Mouse (Mus musculus) neural tube, embryonic 13.5 days (tissue): ENCODE results near the gene Gtf2f2. TPM values are rescaled to one million over a fixed set of nuclear protein-coding genes. Genes with fewer than 3 reads are reported as not detected.

Source experiments
- ATAC-seq: fragments of 200-750 bp; cut with Nextera tagmentation; 2 replicates; pipeline ENCODE4 v1.8.0; 2017; ENCODE audit warnings: low read depth, mild to moderate bottlenecking, moderate TSS enrichment, moderate library complexity
- H3K27ac ChIP-seq: fragments of 300-500 bp; sonication (generic); replicated peaks from 2 replicates; pipeline ENCODE4 v1.5.1; 2015; ENCODE audit warnings: moderate library complexity, mild to moderate bottlenecking, inconsistent platforms
- H3K27me3 ChIP-seq: fragments of 300-500 bp; sonication (generic); 2 replicates; pipeline ENCODE4 v1.6.1; 2015; ENCODE audit warnings: mild to moderate bottlenecking, inconsistent platforms
- H3K36me3 ChIP-seq: fragments of 300-500 bp; sonication (generic); 2 replicates; pipeline ENCODE4 v1.6.1; 2015; ENCODE audit warnings: mild to moderate bottlenecking, inconsistent platforms
- H3K4me1 ChIP-seq: fragments of 300-500 bp; sonication (generic); replicated peaks from 2 replicates; pipeline ENCODE4 v1.6.1; 2015; ENCODE audit warnings: inconsistent platforms
- H3K4me2 ChIP-seq: fragments of 300-500 bp; sonication (generic); 2 replicates; pipeline ENCODE4 v1.6.1; 2015; ENCODE audit warnings: inconsistent platforms, mild to moderate bottlenecking, moderate library complexity
- H3K4me3 ChIP-seq: fragments of 300-500 bp; sonication (generic); 2 replicates; pipeline ENCODE4 v1.5.1; 2015; ENCODE audit warnings: mild to moderate bottlenecking, inconsistent platforms
- H3K9ac ChIP-seq: fragments of 300-500 bp; sonication (generic); 2 replicates; pipeline ENCODE4 v1.6.1; 2015; ENCODE audit warnings: moderate library complexity, mild to moderate bottlenecking, inconsistent platforms
- H3K9me3 ChIP-seq: fragments of 300-500 bp; sonication (generic); 2 replicates; pipeline ENCODE4 v1.6.1; 2016; ENCODE audit warnings: inconsistent platforms
- WGBS: fragments of 180-500 bp; shearing (Covaris S2); methylation state at CpG from one replicate; pipeline ENCODE4 v1.1.7; 2015; 5-methylcytosine and 5-hydroxymethylcytosine counted together
- polyA plus RNA-seq: library from polyadenylated mRNA; unstranded; fragments of >200 nt; fragmentation: Nextera tagmentation; extraction: Ambion mirVana; gene quantifications from 2 replicates; pipeline ENCODE4 v1.2.1, GENCODE M21; 2015

Gene Gtf2f2
- polyA plus RNA-seq, 1 experiment from 2014 or later, result 40.1 TPM

DNA sequence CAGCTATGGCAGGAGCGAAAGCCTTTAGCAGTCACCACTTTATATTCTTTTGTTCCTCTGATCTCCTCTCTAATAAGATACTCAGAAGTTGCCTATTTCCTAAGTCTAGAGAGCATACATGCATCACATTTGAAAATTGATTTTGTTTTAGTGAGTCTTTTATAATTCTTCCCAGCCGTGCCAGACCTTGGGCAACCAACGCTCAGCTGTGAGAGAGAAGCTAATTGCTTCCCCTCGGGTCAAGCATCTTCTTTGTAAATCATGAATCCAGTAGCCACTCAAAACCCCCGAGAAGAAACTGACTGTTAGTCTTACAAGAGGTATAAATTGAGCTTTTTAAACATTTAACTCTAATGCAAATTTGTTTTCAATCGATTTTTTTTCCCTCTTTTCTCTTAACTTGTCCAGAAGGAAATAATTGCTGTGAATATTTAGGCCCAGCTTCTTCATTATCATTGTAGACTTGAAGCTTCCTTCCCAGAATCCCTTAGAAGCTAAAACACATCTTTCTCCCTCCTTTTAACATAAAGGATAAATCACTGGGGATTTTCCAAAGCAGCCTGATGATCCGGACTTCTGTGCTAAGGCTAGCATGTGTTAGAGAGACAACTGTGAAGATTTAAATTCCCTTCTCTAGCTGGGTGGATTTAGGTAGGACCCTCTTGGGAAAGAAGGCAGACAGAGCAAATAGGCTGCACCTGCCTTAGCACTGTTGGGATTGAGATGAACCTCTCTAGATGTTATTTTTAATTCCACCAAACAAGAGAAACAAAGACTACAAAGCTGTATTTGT is 10.5 kb upstream of the Gtf2f2 start:
- 34% methylated on average over 7 of the region's 7 CpGs for WGBS
- Histone ChIP-seq H3K27me3 (no peaks in the 10 kb centered on the region), H3K9me3 (no peaks in the 10 kb centered on the region), H3K4me2 (no peak overlapping the region), H3K4me3 (no peak overlapping the region), H3K9ac (no peak overlapping the region), H3K36me3 (no peaks in the 10 kb centered on the region), H3K4me1 (peaks cover 32% of the 10 kb centered on the region), H3K27ac (peak overlapping the region; percentile 73)
- no peak for ATAC-seq

DNA sequence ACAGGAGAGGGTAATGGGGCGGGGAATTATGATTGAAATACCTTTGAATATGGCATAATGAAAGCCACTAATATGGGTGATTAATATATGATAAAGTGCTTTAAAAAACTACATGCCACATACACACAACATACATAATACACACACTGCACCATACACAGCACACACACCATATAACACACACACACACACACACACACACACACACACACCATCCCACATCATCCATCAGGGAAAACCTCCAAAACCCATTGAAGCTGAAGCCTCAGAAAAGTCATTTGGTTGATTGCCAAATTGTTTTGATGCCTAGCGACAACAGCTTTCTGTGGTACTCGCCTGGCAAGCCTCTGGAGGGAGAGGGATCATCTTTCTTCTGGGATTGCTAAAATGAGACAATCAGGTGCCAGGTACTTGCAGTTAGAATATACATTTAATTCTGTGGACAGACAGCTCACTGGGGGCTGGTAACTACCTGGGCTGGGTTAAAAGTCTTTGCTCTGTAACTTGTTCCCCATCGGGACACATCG is 9.7 kb upstream of the Gtf2f2 start:
- Histone ChIP-seq H3K9ac (no peak overlapping the region), H3K36me3 (no peaks in the 10 kb centered on the region), H3K4me1 (peaks cover 32% of the 10 kb centered on the region), H3K27ac (peak overlapping the region; percentile 73), H3K27me3 (no peaks in the 10 kb centered on the region), H3K4me3 (no peak overlapping the region), H3K9me3 (no peaks in the 10 kb centered on the region), H3K4me2 (no peak overlapping the region)
- WGBS, result 52% methylated on average over 5 of the region's 5 CpGs
- peak; percentile 71; the same call in 1 of the 2 replicates for ATAC-seq

DNA sequence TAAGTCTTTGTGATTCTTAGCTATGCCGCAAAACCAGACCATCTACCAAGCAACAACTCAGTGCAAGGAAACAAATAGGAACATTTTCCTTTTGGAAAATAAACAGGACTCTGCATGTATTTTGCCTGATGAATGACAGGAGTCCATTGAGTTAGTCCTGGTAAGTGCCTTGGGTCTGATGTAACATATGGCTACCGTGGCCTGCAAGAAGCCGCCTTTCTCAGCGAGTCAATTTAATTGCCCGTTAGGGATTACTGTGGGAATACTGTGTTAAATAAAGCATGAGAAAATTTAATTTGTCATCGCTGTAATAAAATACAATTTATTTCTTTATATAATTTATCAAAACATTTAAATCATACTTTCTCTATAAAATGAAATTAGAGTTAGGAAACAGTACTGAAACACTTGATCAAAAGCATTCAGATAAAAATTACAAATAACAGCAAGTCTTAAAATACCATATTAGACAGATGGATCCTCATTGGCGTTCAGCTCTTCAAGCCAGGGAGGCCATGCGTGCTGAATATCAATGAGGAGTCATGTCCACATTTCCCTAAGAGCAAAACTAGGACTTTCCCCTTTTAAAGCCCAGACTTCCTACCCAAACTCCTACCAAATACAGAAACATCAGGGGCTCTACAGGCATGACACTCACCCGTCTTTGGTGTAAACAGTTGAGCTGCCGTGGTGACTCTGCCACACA is 7.3 kb upstream of the Gtf2f2 start:
- ATAC-seq, result 0 out of 2 replicates have a peak, but pooled peaks have one; percentile 63
- Histone ChIP-seq H3K4me3 (no peak overlapping the region), H3K27me3 (0 out of 2 replicates have a peak, but pooled peaks cover 1% of the 10 kb centered on the region), H3K4me2 (no peak overlapping the region), H3K27ac (peak overlapping the region; percentile 61), H3K9me3 (no peaks in the 10 kb centered on the region), H3K36me3 (no peaks in the 10 kb centered on the region), H3K4me1 (peaks cover 32% of the 10 kb centered on the region), H3K9ac (no peak overlapping the region)
- 48% methylated on average over 10 of the region's 10 CpGs for whole genome bisulfite sequencing

DNA sequence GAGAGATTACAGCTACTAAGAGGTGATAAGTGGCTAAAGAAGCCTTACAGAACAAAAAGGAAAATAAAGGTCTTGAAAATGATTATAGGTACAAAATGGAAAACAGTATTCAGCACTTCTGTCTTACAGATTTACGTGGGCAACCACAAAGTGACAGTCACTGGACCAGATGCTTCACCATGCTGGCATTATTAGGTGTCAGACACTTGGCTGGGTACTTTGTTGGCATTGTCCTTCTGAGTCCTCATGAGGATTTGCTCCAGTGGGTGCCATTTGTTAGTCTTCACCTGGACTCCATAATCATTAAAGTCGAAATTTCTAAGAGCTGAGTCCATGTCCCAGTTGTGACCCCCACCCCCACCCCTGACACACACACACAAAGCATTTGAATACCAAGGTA is 3.7 kb upstream of the Gtf2f2 start:
- H3K4me3 ChIP-seq, result no peak overlapping the region
- peaks cover 26% of the 10 kb centered on the region for H3K4me1 ChIP-seq
- H3K27me3 ChIP-seq, result 0 out of 2 replicates have a peak, but pooled peaks cover 10% of the 10 kb centered on the region
- H3K36me3 ChIP-seq, result no peaks in the 10 kb centered on the region
- ATAC-seq, result no peak
- no peak overlapping the region for H3K4me2 ChIP-seq
- no peaks in the 10 kb centered on the region for H3K9me3 ChIP-seq
- 38% methylated on average over 2 of the region's 2 CpGs for WGBS
- no peak overlapping the region for H3K27ac ChIP-seq
- H3K9ac ChIP-seq, result no peak overlapping the region

DNA sequence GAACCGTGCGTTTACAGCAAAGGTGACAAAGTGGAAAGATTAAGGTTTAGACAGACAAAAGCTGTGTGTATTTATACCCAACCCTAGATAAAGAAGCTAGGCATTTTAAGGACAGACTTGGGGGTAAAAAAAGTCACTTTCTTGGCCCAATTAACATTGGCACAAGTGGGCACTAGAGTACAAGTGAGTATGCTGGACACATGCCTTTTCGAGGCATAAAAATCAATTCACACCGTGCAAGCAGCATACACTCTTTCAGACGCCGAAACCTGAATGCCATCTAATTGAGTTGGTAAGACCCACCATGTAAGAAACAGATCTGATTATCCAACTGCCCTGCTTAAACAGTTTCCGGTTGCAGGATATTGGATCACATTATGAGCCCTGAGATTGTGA is 395 bp upstream of the Gtf2f2 start:
- Histone ChIP-seq H3K4me1 (peaks cover 17% of the 10 kb centered on the region), H3K9me3 (no peaks in the 10 kb centered on the region), H3K27me3 (0 out of 2 replicates have a peak, but pooled peaks cover 10% of the 10 kb centered on the region), H3K4me3 (peak overlapping the region; percentile 90), H3K27ac (no peak overlapping the region), H3K36me3 (no peaks in the 10 kb centered on the region), H3K9ac (no peak overlapping the region), H3K4me2 (peak overlapping the region; percentile 86)
- WGBS, result 29% methylated on average over 7 of the region's 7 CpGs
- ATAC-seq, result peak; percentile 37

DNA sequence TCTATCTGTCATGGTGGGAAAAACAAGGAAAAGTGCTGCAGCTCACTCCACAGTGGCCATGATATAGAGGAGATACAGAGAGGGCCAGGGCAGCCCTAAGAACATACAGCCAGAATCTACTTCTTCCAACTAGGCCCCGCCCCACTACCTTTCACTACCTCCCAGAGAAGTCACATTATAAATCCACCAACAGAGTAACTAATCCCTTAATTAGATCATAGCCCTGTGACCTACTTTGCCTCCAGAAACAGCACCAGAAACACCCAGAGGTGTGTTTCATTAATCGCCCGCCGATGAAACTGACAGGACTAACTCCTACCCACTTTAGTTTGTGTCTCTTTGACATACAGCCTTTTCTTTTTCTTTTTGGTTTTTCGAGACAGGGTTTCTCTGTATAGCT is 1.5 kb downstream of the Gtf2f2 start:
- peak overlapping the region; percentile 86 for H3K4me2 ChIP-seq
- WGBS, result 85% methylated on average over 5 of the region's 5 CpGs
- no peak overlapping the region for H3K27ac ChIP-seq
- 0 out of 2 replicates have a peak overlapping the region, but pooled peaks have one; percentile 83 for H3K9ac ChIP-seq
- H3K9me3 ChIP-seq, result no peaks in the 10 kb centered on the region
- peaks cover 17% of the 10 kb centered on the region for H3K4me1 ChIP-seq
- no peaks in the 10 kb centered on the region for H3K36me3 ChIP-seq
- H3K27me3 ChIP-seq, result 0 out of 2 replicates have a peak, but pooled peaks cover 10% of the 10 kb centered on the region
- ATAC-seq, result no peak
- peak overlapping the region; percentile 90; the same call in 1 of the 2 replicates for H3K4me3 ChIP-seq

DNA sequence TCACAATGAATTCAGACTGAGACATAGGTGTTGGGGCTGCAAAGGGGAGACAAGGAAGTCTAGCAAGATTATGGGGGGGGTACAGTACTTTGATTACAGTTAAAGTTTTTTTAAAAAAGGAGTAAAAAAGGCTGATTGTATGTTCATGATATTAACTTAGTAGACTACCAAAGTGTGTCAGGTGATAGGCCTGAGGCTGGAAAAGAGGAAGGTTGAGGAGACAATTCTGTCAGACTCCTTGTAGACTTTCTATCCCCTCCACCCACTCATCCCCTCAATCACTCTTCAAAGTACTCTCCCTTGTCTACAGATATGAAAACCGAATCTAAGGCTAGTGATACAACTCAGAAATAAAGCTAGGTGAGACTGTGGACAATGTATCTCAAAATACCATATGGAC is 2.5 kb downstream of the Gtf2f2 start:
- Histone ChIP-seq H3K9me3 (no peaks in the 10 kb centered on the region), H3K4me1 (peaks cover 17% of the 10 kb centered on the region), H3K36me3 (no peaks in the 10 kb centered on the region), H3K4me2 (no peak overlapping the region), H3K27ac (no peak overlapping the region), H3K4me3 (no peak overlapping the region), H3K27me3 (0 out of 2 replicates have a peak, but pooled peaks cover 10% of the 10 kb centered on the region), H3K9ac (no peak overlapping the region)
- 98% methylated on average over 1 of the region's 1 CpGs for WGBS
- ATAC-seq, result no peak

DNA sequence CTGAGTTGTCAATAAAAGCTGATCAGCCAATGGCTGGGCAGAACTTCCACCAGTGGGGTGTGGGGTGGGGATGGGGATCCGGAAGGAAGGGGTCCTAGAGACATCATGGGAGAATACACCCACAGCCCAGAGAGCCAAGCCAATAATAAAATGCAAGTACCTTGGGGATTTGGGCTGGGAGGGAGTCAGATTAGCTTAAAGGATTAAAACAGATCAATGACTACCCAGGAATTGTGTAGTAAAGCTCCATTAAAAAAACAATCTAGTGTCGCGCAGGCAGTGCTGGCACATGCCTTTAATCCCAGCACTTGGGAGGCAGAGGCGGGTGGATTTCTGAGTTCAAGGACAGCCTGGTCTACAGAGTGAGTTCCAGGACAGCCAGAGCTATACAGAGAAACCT is 5.7 kb downstream of the Gtf2f2 start:
- no peak overlapping the region for H3K9ac ChIP-seq
- H3K27me3 ChIP-seq, result no peaks in the 10 kb centered on the region
- H3K27ac ChIP-seq, result no peak overlapping the region
- H3K4me1 ChIP-seq, result peaks cover 16% of the 10 kb centered on the region
- no peak overlapping the region for H3K4me2 ChIP-seq
- 96% methylated on average over 4 of the region's 4 CpGs for WGBS
- H3K9me3 ChIP-seq, result no peaks in the 10 kb centered on the region
- no peak for ATAC-seq
- H3K36me3 ChIP-seq, result no peaks in the 10 kb centered on the region
- H3K4me3 ChIP-seq, result no peak overlapping the region

DNA sequence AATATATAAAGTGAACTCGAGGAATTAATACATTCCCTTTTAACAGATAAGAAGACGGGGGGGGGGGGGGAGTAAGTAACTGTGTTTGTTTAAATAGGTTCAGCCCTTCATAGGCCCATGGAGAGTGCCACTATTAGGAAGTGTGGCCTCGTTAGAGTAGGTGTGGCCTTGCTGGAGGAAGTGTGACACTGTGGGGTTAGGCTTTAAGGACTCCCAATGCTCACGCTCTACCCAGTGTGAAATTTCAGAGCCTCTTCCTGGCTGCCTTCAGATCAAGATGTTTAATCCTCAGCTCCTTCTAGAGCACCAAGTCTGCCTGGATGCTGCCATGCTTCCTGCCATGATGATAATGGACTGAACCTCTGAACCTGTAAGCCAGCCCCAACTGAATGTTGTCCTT is 8.9 kb downstream of the Gtf2f2 start:
- Histone ChIP-seq H3K27me3 (no peaks in the 10 kb centered on the region), H3K4me2 (no peak overlapping the region), H3K36me3 (no peaks in the 10 kb centered on the region), H3K27ac (no peak overlapping the region), H3K9ac (no peak overlapping the region), H3K4me1 (no peaks in the 10 kb centered on the region), H3K4me3 (no peak overlapping the region), H3K9me3 (no peaks in the 10 kb centered on the region)
- 92% methylated on average over 4 of the region's 4 CpGs for WGBS
- no peak for ATAC-seq

DNA sequence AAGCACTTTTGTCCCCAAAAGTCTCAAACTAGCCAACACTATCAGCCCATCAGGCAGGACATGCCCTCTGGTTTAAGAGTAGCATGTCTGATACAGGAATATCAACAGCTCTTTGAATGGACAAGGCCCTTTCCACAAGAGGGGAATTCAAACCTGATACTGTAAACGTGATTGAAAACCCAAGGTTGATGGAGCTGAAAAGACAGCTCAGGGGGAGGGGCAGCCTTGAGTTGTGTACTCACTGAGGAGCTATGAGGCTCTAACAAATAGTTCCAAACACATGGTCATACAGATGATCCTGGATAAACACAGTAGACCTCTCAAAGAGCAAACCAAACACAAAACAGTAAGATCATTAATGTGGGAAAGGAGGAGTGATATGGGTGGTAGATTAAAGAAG is 12.6 kb downstream of the Gtf2f2 start:
- WGBS, result 78% methylated on average over 1 of the region's 1 CpGs
- ATAC-seq, result no peak
- Histone ChIP-seq H3K27me3 (no peaks in the 10 kb centered on the region), H3K4me3 (no peak overlapping the region), H3K36me3 (no peaks in the 10 kb centered on the region; the same call in 1 of the 2 replicates), H3K4me2 (no peak overlapping the region), H3K4me1 (no peaks in the 10 kb centered on the region), H3K27ac (no peak overlapping the region), H3K9me3 (no peaks in the 10 kb centered on the region), H3K9ac (no peak overlapping the region)

DNA sequence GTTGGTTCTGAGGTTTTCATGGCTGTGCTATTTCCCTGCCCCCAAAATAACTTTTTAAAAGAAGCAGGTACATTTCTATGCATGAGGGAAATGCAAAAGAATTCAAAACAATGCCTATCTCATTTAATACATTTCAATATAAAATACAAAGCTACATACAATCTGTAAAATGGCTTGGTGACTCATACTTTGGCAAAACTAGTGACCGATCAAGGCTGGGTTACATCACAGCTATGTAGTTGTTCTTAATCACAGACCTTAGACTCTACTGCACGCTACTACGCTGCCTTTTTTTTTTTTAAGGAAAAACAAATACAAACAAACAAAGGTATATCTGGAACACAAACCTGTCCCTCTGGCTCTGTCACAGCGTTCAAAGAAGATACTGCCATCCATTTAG is 18.3 kb downstream of the Gtf2f2 start:
- whole genome bisulfite sequencing, result 94% methylated on average over 4 of the region's 4 CpGs
- H3K27me3 ChIP-seq, result no peaks in the 10 kb centered on the region
- no peaks in the 10 kb centered on the region for H3K4me1 ChIP-seq
- H3K4me3 ChIP-seq, result no peak overlapping the region
- H3K27ac ChIP-seq, result no peak overlapping the region
- no peak overlapping the region for H3K9ac ChIP-seq
- no peak overlapping the region for H3K4me2 ChIP-seq
- ATAC-seq, result no peak
- no peaks in the 10 kb centered on the region; the same call in 1 of the 2 replicates for H3K36me3 ChIP-seq
- H3K9me3 ChIP-seq, result no peaks in the 10 kb centered on the region

DNA sequence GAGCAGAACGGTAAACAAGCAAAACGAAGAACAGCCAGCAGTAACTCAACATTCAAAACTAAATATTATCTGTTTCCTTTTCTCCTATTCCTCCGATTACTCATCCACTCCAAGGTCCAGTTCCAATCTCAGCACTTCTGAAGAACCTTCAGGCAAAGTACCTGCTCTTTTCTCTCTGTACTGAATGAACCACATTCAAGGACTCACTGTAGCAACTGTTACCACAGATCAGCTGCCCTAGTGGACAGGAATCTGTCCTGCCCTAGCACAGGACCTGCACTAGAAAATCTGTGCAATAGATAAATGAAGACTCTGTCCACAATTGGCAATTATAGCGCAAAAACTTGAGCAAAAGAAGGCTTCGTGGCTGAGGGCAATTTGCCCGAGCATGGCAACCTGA is 19.7 kb downstream of the Gtf2f2 start:
- Histone ChIP-seq H3K9me3 (no peaks in the 10 kb centered on the region), H3K27me3 (no peaks in the 10 kb centered on the region), H3K9ac (no peak overlapping the region), H3K4me1 (peaks cover 8% of the 10 kb centered on the region), H3K27ac (no peak overlapping the region), H3K4me3 (no peak overlapping the region), H3K36me3 (no peaks in the 10 kb centered on the region; the same call in 1 of the 2 replicates), H3K4me2 (no peak overlapping the region)
- 95% methylated on average over 6 of the region's 6 CpGs for WGBS
- no peak for ATAC-seq
